Mouse (Mus musculus) neural tube, embryonic 11.5 days (tissue): ENCODE results near the gene Slc35e3. TPM values are rescaled to one million over a fixed set of nuclear protein-coding genes. Genes with fewer than 3 reads are reported as not detected.

Experiments used
- ATAC-seq: fragments of 200-750 bp; cut with Nextera tagmentation; 2 replicates; pipeline ENCODE4 v1.8.0; 2017; ENCODE audit warnings: moderate number of reproducible peaks, mild to moderate bottlenecking, moderate TSS enrichment, moderate library complexity; ENCODE audit not compliant: insufficient read depth, low FRiP score, low TSS enrichment
- DNase-seq: peaks from one replicate; pipeline ENCODE4 v3.0.0-alpha.2; 2015; ENCODE audit warnings: low spot score
- H3K27ac ChIP-seq: fragments of 300-500 bp; sonication (generic); 2 replicates; pipeline ENCODE4 v1.5.1; 2014; ENCODE audit warnings: low read depth, mild to moderate bottlenecking, low read length
- H3K27me3 ChIP-seq: fragments of 300-500 bp; sonication (generic); 2 replicates; pipeline ENCODE4 v1.6.1; 2014; ENCODE audit warnings: mild to moderate bottlenecking, low read length, mixed read lengths; ENCODE audit not compliant: control insufficient read depth, insufficient read depth
- H3K36me3 ChIP-seq: fragments of 300-500 bp; sonication (generic); 2 replicates; pipeline ENCODE4 v1.6.1; 2014; ENCODE audit warnings: mild to moderate bottlenecking, low read length, moderate library complexity, mixed read lengths; ENCODE audit not compliant: control insufficient read depth, insufficient read depth
- H3K4me1 ChIP-seq: fragments of 300-500 bp; sonication (generic); 2 replicates; pipeline ENCODE4 v1.6.1; 2014; ENCODE audit warnings: low read length, mixed read lengths; ENCODE audit not compliant: control insufficient read depth, insufficient read depth
- H3K4me2 ChIP-seq: fragments of 300-500 bp; sonication (generic); 2 replicates; pipeline ENCODE4 v1.6.1; 2014; ENCODE audit warnings: low read depth, mild to moderate bottlenecking, moderate library complexity
- H3K4me3 ChIP-seq: fragments of 300-500 bp; sonication (generic); 2 replicates; pipeline ENCODE4 v1.5.1; 2014; ENCODE audit warnings: low read depth, low read length
- H3K9ac ChIP-seq: fragments of 300-500 bp; sonication (generic); 2 replicates; pipeline ENCODE4 v1.6.1; 2014; ENCODE audit warnings: mild to moderate bottlenecking, low read length
- H3K9me3 ChIP-seq: fragments of 300-500 bp; sonication (generic); 2 replicates; pipeline ENCODE4 v1.6.1; 2016; ENCODE audit warnings: low read length; ENCODE audit not compliant: control insufficient read depth
- WGBS: fragments of 180-500 bp; shearing (Covaris S2); extraction: QIAGEN DNeasy Blood & Tissue Kit; methylation state at CpG from one replicate; pipeline ENCODE4 v1.1.7; 2014; 5-methylcytosine and 5-hydroxymethylcytosine counted together
- polyA plus RNA-seq: library from polyadenylated mRNA; unstranded; fragments of >200 nt; fragmentation: Nextera tagmentation; extraction: Ambion mirVana; gene quantifications from 2 replicates; pipeline ENCODE4 v1.2.1, GENCODE M21; 2014

Slc35e3 gene
- polyA plus RNA-seq, 1 experiment from 2014 or later, result 21.2 TPM

GRCm38 (mm10) chr10:117772364-117773105 lies 26.4 kb upstream of the Slc35e3 start:
- Histone ChIP-seq H3K36me3 (peaks cover 27% of the 10 kb centered on the region), H3K27me3 (no peaks in the 10 kb centered on the region), H3K4me1 (no peaks in the 10 kb centered on the region), H3K9me3 (no peaks in the 10 kb centered on the region), H3K4me3 (no peak overlapping the region), H3K9ac (no peak overlapping the region), H3K27ac (no peak overlapping the region), H3K4me2 (no peak overlapping the region)
- ATAC-seq, result no peak
- 91% methylated on average over 17 of the region's 17 CpGs for WGBS
- no peak for DNase-seq

GRCm38 (mm10) chr10:117771131-117771510 lies 25.0 kb upstream of the Slc35e3 start:
- Histone ChIP-seq H3K9me3 (no peaks in the 10 kb centered on the region), H3K9ac (no peak overlapping the region), H3K27ac (no peak overlapping the region), H3K4me3 (no peak overlapping the region), H3K4me1 (no peaks in the 10 kb centered on the region), H3K36me3 (peaks cover 23% of the 10 kb centered on the region), H3K4me2 (no peak overlapping the region), H3K27me3 (no peaks in the 10 kb centered on the region)
- DNase-seq (no peak), ATAC-seq (no peak)
- WGBS, result 95% methylated on average over 10 of the region's 10 CpGs

GRCm38 (mm10) chr10:117770286-117771130 lies 24.3 kb upstream of the Slc35e3 start:
- no peak overlapping the region for H3K27ac ChIP-seq
- H3K36me3 ChIP-seq, result peaks cover 24% of the 10 kb centered on the region
- 95% methylated on average over 18 of the region's 18 CpGs for WGBS
- no peaks in the 10 kb centered on the region for H3K4me1 ChIP-seq
- no peak overlapping the region for H3K9ac ChIP-seq
- no peaks in the 10 kb centered on the region for H3K9me3 ChIP-seq
- no peak overlapping the region for H3K4me2 ChIP-seq
- ATAC-seq (no peak), DNase-seq (no peak)
- no peak overlapping the region for H3K4me3 ChIP-seq
- H3K27me3 ChIP-seq, result no peaks in the 10 kb centered on the region

DNA sequence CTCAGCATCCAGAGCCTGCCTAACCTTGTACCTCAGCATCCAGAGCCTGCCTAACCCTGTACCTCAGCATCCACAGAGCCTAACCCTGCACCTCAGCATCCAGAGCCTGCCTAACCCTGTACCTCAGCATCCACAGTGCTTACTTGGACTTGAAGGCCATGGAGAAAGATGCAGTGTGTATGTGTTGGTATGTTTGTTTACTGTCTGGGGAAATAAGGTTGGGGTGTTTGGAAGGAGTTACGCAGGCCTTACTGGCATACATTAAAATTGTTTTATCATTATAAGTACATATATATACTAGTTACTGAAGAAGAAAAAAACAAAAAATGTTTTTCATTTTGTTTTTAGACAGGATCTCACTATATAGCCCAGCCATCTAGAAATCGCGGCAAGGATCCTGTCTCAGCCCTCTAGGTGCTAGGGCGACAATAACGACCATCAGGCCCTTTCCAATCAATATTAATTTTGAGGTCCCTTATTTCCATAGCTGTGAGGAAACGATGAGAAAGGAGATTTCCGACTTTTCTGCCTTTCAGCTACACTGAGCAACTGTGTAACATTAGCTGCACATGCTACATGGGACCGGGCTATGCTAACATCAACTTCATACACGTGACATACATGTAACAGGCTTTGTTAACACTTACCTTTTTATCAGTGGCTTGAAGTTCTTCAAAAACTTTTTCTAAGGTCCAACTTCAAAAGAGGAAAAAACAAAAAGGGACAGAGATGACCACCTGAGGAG lies 23.5 kb upstream of the Slc35e3 start:
- H3K27me3 ChIP-seq, result no peaks in the 10 kb centered on the region
- no peaks in the 10 kb centered on the region for H3K4me1 ChIP-seq
- H3K4me2 ChIP-seq, result no peak overlapping the region
- H3K9me3 ChIP-seq, result no peaks in the 10 kb centered on the region
- H3K27ac ChIP-seq, result no peak overlapping the region
- H3K36me3 ChIP-seq, result peaks cover 25% of the 10 kb centered on the region
- ATAC-seq (no peak), DNase-seq (no peak)
- H3K9ac ChIP-seq, result no peak overlapping the region
- WGBS, result 94% methylated on average over 9 of the region's 9 CpGs
- no peak overlapping the region for H3K4me3 ChIP-seq

GRCm38 (mm10) chr10:117768141-117768440 lies 21.9 kb upstream of the Slc35e3 start:
- no peak overlapping the region for H3K4me2 ChIP-seq
- no peak for ATAC-seq
- no peaks in the 10 kb centered on the region for H3K27me3 ChIP-seq
- WGBS, result 94% methylated on average over 7 of the region's 7 CpGs
- peaks cover 28% of the 10 kb centered on the region for H3K36me3 ChIP-seq
- H3K9ac ChIP-seq, result no peak overlapping the region
- no peak for DNase-seq
- no peaks in the 10 kb centered on the region for H3K9me3 ChIP-seq
- H3K4me3 ChIP-seq, result no peak overlapping the region
- H3K4me1 ChIP-seq, result no peaks in the 10 kb centered on the region
- H3K27ac ChIP-seq, result no peak overlapping the region

- H3K27ac ChIP-seq, result no peak overlapping the region
- H3K4me1 ChIP-seq, result no peaks in the 10 kb centered on the region
- peaks cover 28% of the 10 kb centered on the region for H3K36me3 ChIP-seq
- no peaks in the 10 kb centered on the region for H3K27me3 ChIP-seq
- H3K4me2 ChIP-seq, result no peak overlapping the region
- no peak overlapping the region for H3K4me3 ChIP-seq
- 92% methylated on average over 10 of the region's 10 CpGs for WGBS
- no peak for ATAC-seq
- H3K9me3 ChIP-seq, result no peaks in the 10 kb centered on the region
- H3K9ac ChIP-seq, result no peak overlapping the region
- DNase-seq, result no peak
Observed at GRCm38 (mm10) chr10:117767286-117768140, 21.3 kb upstream of the Slc35e3 start.

GRCm38 (mm10) chr10:117766896-117767160 lies 20.7 kb upstream of the Slc35e3 start:
- WGBS, result 94% methylated on average over 5 of the region's 5 CpGs
- DNase-seq (no peak), ATAC-seq (no peak)
- Histone ChIP-seq H3K27ac (no peak overlapping the region), H3K4me3 (no peak overlapping the region), H3K4me2 (no peak overlapping the region), H3K9ac (no peak overlapping the region), H3K27me3 (no peaks in the 10 kb centered on the region), H3K36me3 (peaks cover 26% of the 10 kb centered on the region), H3K9me3 (no peaks in the 10 kb centered on the region), H3K4me1 (no peaks in the 10 kb centered on the region)

- 94% methylated on average over 16 of the region's 16 CpGs for WGBS
- H3K36me3 ChIP-seq, result peaks cover 25% of the 10 kb centered on the region
Observed at GRCm38 (mm10) chr10:117766111-117766895, 20.1 kb upstream of the Slc35e3 start.

More at GRCm38 (mm10) chr10:117766111-117766895, 20.1 kb upstream of the Slc35e3 start:
- H3K4me3 ChIP-seq, result no peak overlapping the region
- ATAC-seq (no peak), DNase-seq (no peak)
- no peaks in the 10 kb centered on the region for H3K4me1 ChIP-seq
- no peak overlapping the region for H3K27ac ChIP-seq
- H3K4me2 ChIP-seq, result no peak overlapping the region
- no peaks in the 10 kb centered on the region for H3K27me3 ChIP-seq
- H3K9ac ChIP-seq, result no peak overlapping the region
- H3K9me3 ChIP-seq, result no peaks in the 10 kb centered on the region
